Mouse (Mus musculus): ENCODE measurements around the gene Copb2. TPM values are rescaled to one million over a fixed set of nuclear protein-coding genes. Genes with fewer than 3 reads are reported as not detected.

Copb2 gene
- total and polyA plus RNA-seq, 2 experiments, result 23.9 to 108 TPM

DNA sequence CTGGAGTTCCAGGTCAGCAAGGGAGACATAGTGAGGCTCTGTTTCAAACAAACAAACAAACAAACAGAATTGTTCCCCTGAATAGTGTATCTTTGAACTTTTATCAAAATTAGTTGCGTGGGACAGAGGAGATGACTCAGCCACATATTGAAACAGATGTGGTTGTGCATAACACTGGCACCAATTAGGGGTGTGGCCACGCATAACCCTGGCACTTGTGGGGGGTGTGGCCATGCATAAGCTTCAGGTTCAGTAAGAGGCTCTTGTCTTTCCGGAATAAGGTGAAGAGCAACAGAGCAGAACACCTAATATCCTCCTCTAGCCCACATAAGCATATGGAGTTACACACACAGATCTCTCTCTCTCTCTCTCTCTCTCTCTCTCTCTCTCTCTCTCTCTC, 19.5 kb upstream of the Copb2 start:
- WGBS, result 80% methylated on average over 3 of the region's 3 CpGs
- no peak overlapping the region for H3K27ac ChIP-seq (replicated peaks; ENCODE audit: insufficient read depth, low read depth, low read length)
- H3K4me1 ChIP-seq (ENCODE audit: control insufficient read depth, insufficient read depth, low read length), result no peaks in the 10 kb centered on the region
- no peaks in the 10 kb centered on the region for H3K79me2 ChIP-seq (ENCODE audit: control insufficient read depth, insufficient read depth, low read length)
- no peak for TF ChIP-seq POLR2A (IDR thresholded peaks at IDR 0.05; ENCODE audit: extremely low read depth, insufficient read depth, low read length)
- no peak for TF ChIP-seq CTCF (IDR thresholded peaks at IDR 0.05; ENCODE audit: low read depth, low read length)
- no peak overlapping the region for H3K9ac ChIP-seq (ENCODE audit: low read depth, low read length)
- H3K4me3 ChIP-seq (ENCODE audit: insufficient read depth, low read depth, low read length), result no peak overlapping the region
- DNase-seq (ENCODE audit: extremely low read depth, low read depth, low spot score), result no peak
- no peaks in the 10 kb centered on the region for H3K27me3 ChIP-seq (ENCODE audit: control insufficient read depth, insufficient read depth, low read length)
- H3K36me3 ChIP-seq (ENCODE audit: control insufficient read depth, insufficient read depth, low read length), result no peaks in the 10 kb centered on the region

DNA sequence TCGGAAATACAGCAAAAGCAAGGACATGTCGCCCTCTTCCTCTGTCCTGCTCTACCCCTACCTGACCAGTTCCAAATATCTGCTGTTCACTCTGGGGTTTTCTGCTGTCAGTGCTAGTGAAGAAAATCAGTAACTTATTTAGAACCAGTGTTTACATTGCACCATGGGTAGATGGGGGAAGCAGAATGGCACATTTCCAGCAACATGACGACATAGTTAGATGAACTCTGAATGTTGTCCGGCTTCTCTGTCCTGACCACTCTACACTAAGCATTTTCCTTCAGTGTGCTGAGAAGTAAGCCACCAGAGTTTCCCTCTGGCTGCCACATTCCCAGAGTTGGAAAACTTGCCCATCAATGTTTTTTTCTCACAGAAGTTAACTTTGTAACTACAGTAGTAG, 20.3 kb downstream of the Copb2 start:
- peak; percentile 50 for DNase-seq (ENCODE audit: extremely low read depth, low read depth, low spot score)
- Histone ChIP-seq H3K4me3 (ENCODE audit: insufficient read depth, low read depth, low read length) (no peak overlapping the region), H3K27ac (replicated peaks; ENCODE audit: insufficient read depth, low read depth, low read length) (no peak overlapping the region), H3K27me3 (ENCODE audit: control insufficient read depth, insufficient read depth, low read length) (no peaks in the 10 kb centered on the region), H3K79me2 (ENCODE audit: control insufficient read depth, insufficient read depth, low read length) (no peaks in the 10 kb centered on the region), H3K9ac (ENCODE audit: low read depth, low read length) (no peak overlapping the region), H3K36me3 (ENCODE audit: control insufficient read depth, insufficient read depth, low read length) (peaks cover 79% of the 10 kb centered on the region), H3K4me1 (ENCODE audit: control insufficient read depth, insufficient read depth, low read length) (peaks cover 2% of the 10 kb centered on the region; the same call in 1 of the 2 replicates)
- 44% methylated on average over 4 of the region's 4 CpGs for WGBS
- TF ChIP-seq POLR2A (IDR thresholded peaks at IDR 0.05; ENCODE audit: extremely low read depth, insufficient read depth, low read length) (no peak), CTCF (IDR thresholded peaks at IDR 0.05; ENCODE audit: low read depth, low read length) (no peak)

DNA sequence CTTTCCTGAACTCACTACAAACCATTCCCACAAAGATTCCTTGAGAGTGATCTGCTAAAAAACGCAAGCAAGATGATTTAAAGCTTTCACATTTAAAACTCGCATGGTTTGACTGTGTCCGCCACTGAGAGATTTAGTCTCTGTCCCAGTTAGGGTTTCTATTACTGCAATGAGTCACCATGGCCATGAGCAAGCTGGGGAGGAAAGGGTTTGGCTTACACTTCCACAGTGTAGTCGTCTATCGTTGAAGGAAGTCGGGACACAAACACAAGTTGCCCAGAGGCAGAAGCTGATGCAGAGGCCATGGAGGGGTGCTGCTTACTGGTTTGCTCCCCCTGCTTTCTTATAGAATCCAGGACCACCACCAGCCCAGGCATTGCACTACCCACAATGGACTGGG, 36.6 kb downstream of the Copb2 start:
- DNase-seq (ENCODE audit: extremely low read depth, low read depth, low spot score), result no peak
- H3K4me3 ChIP-seq (ENCODE audit: insufficient read depth, low read depth, low read length), result no peak overlapping the region
- TF ChIP-seq CTCF (IDR thresholded peaks at IDR 0.05; ENCODE audit: low read depth, low read length), result no peak
- TF ChIP-seq POLR2A (IDR thresholded peaks at IDR 0.05; ENCODE audit: extremely low read depth, insufficient read depth, low read length), result no peak
- peaks cover 7% of the 10 kb centered on the region; the same call in 1 of the 2 replicates for H3K79me2 ChIP-seq (ENCODE audit: control insufficient read depth, insufficient read depth, low read length)
- H3K4me1 ChIP-seq (ENCODE audit: control insufficient read depth, insufficient read depth, low read length), result no peaks in the 10 kb centered on the region; the same call in 1 of the 2 replicates
- 78% methylated on average over 6 of the region's 6 CpGs for WGBS
- H3K27me3 ChIP-seq (ENCODE audit: control insufficient read depth, insufficient read depth, low read length), result no peaks in the 10 kb centered on the region
- no peak overlapping the region for H3K9ac ChIP-seq (ENCODE audit: low read depth, low read length)
- peaks cover 8% of the 10 kb centered on the region for H3K36me3 ChIP-seq (ENCODE audit: control insufficient read depth, insufficient read depth, low read length)
- no peak overlapping the region for H3K27ac ChIP-seq (replicated peaks; ENCODE audit: insufficient read depth, low read depth, low read length)

DNA sequence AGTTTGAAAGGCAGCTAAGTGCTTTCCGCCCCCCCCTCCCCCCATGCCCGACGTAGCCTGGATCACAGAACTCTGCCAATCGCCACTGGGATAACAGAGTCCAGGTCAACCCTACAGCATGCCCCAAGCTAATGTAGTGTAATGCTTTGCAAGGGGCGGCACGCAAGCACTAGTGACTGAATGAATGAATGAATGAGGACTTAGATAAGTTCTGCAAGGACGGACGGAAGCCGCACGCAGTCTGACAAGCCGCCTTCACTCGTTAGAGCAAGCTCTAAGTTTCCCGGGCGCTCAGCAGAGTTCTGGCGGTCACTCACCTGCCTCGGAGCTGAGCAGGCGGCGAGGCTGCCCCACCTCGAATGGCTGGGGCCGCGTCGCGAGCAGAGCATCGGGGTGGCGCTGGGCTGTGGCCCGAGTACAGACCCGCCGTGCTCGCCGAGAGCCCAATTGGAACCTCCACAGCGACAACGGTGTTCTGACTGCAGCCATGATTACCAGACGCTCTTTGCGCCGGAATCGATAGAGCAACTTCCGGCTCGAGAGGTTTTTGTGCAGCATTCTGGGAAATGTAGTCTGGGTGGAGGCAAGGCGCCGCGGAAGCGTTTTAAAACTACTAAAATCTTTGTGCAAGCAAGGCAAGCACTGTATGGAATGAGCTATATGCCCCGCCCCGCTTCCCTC, 37.8 kb downstream of the Copb2 start, which contains the start of gene Mrps22:
TSS of gene Mrps22 (minus strand) at position 505 of the 681 bp plus-strand sequence.
- no peaks in the 10 kb centered on the region; the same call in 1 of the 2 replicates for H3K4me1 ChIP-seq (ENCODE audit: control insufficient read depth, insufficient read depth, low read length)
- no peaks in the 10 kb centered on the region for H3K27me3 ChIP-seq (ENCODE audit: control insufficient read depth, insufficient read depth, low read length)
- peak; percentile 89 for DNase-seq (ENCODE audit: extremely low read depth, low read depth, low spot score)
- WGBS, result under 1% methylated on average over 44 of the region's 44 CpGs
- H3K4me3 ChIP-seq (ENCODE audit: insufficient read depth, low read depth, low read length), result peak within 1 kb of the TSS; percentile 78
- H3K27ac ChIP-seq (replicated peaks; ENCODE audit: insufficient read depth, low read depth, low read length), result peak within 1 kb of the TSS; percentile 34
- peaks cover 7% of the 10 kb centered on the region; the same call in 1 of the 2 replicates for H3K79me2 ChIP-seq (ENCODE audit: control insufficient read depth, insufficient read depth, low read length)
- H3K36me3 ChIP-seq (ENCODE audit: control insufficient read depth, insufficient read depth, low read length), result peaks cover 7% of the 10 kb centered on the region
- peak; percentile 67; the same call in 1 of the 2 replicates for TF ChIP-seq POLR2A (IDR thresholded peaks at IDR 0.05; ENCODE audit: extremely low read depth, insufficient read depth, low read length)
- no peak for TF ChIP-seq CTCF (IDR thresholded peaks at IDR 0.05; ENCODE audit: low read depth, low read length)
- peak within 1 kb of the TSS; percentile 84 for H3K9ac ChIP-seq (ENCODE audit: low read depth, low read length)

DNA sequence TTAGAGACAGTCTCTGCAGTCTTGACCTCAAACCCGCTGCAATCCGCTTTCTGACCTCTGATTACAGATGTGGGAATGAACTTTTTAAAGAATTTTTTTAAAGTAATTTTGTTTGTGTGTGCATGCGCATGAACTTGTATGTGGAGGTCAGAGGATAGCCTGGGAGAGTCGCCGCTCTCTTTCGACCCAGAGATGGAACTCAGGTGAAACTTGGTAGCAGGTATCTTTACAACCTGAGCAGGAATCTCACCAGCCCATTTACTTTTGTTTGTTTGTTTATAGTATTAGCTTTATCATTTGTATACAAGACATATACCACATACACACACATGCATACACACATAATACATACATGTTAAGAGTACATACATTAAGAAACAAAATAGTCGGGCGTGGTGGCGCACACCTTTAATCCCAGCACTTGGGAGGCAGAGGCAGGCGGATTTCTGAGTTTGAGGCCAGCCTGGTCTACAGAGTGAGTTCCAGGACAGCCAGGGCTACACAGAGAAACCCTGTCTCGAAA, 38.4 kb downstream of the Copb2 start:
- no peak overlapping the region for H3K9ac ChIP-seq (ENCODE audit: low read depth, low read length)
- H3K79me2 ChIP-seq (ENCODE audit: control insufficient read depth, insufficient read depth, low read length), result peaks cover 7% of the 10 kb centered on the region; the same call in 1 of the 2 replicates
- H3K27ac ChIP-seq (replicated peaks; ENCODE audit: insufficient read depth, low read depth, low read length), result no peak overlapping the region
- 46% methylated on average over 11 of the region's 11 CpGs for WGBS
- H3K4me3 ChIP-seq (ENCODE audit: insufficient read depth, low read depth, low read length), result peak overlapping the region; percentile 78
- TF ChIP-seq CTCF (IDR thresholded peaks at IDR 0.05; ENCODE audit: low read depth, low read length) (no peak), POLR2A (IDR thresholded peaks at IDR 0.05; ENCODE audit: extremely low read depth, insufficient read depth, low read length) (no peak)
- no peaks in the 10 kb centered on the region; the same call in 1 of the 2 replicates for H3K4me1 ChIP-seq (ENCODE audit: control insufficient read depth, insufficient read depth, low read length)
- DNase-seq (ENCODE audit: extremely low read depth, low read depth, low spot score), result no peak
- peaks cover 1% of the 10 kb centered on the region; the same call in 1 of the 2 replicates for H3K36me3 ChIP-seq (ENCODE audit: control insufficient read depth, insufficient read depth, low read length)
- H3K27me3 ChIP-seq (ENCODE audit: control insufficient read depth, insufficient read depth, low read length), result no peaks in the 10 kb centered on the region

DNA sequence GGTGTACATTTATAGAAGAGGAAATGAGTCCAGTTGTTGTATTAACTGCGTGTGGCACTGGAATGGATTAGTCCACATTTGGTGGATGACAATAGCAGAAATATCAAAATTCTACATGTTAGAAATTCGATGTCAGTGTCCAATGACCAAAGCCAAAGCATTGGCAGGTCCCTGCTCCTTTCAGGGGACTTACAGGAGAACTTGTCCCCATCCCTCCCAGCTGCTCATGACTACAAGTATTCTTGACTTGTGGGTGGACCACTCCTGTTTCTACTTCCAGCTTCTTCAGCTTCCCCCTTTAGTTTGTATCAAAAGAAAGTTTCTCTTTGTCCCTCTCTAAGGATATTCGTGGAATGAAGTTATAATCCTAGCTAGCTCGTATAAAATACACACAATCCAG, 41.4 kb downstream of the Copb2 start:
- 65% methylated on average over 4 of the region's 4 CpGs for WGBS
- Histone ChIP-seq H3K27me3 (ENCODE audit: control insufficient read depth, insufficient read depth, low read length) (no peaks in the 10 kb centered on the region), H3K4me1 (ENCODE audit: control insufficient read depth, insufficient read depth, low read length) (no peaks in the 10 kb centered on the region; the same call in 1 of the 2 replicates), H3K27ac (replicated peaks; ENCODE audit: insufficient read depth, low read depth, low read length) (no peak overlapping the region), H3K79me2 (ENCODE audit: control insufficient read depth, insufficient read depth, low read length) (peaks cover 7% of the 10 kb centered on the region; the same call in 1 of the 2 replicates), H3K9ac (ENCODE audit: low read depth, low read length) (no peak overlapping the region), H3K4me3 (ENCODE audit: insufficient read depth, low read depth, low read length) (no peak overlapping the region), H3K36me3 (ENCODE audit: control insufficient read depth, insufficient read depth, low read length) (no peaks in the 10 kb centered on the region)
- TF ChIP-seq POLR2A (IDR thresholded peaks at IDR 0.05; ENCODE audit: extremely low read depth, insufficient read depth, low read length) (no peak), CTCF (IDR thresholded peaks at IDR 0.05; ENCODE audit: low read depth, low read length) (no peak)
- no peak for DNase-seq (ENCODE audit: extremely low read depth, low read depth, low spot score)
